11 mouse cellular contexts compared by ENCODE assay signal in genomic region chr2:26547481-26547880, GRCm38 (mm10). TPM values are rescaled to one million over a fixed set of nuclear protein-coding genes. Genes with fewer than 3 reads are reported as not detected.
A peak's percentile ranks its signal among the peaks of the same experiment; 100 is the strongest.
DNase-seq lines count a peak whose midpoint lies in the region; ATAC-seq lines count a peak whose summit lies in the region.
"Had no signal": no experiment of that assay in that cellular context is flagged by ENCODE, and none has a peak within 500 bp of the region (broad histone marks: within the 10 kb centered on the region; RNA-seq: fewer than 3 reads in every experiment).

No protein-coding gene starts in this region.

- no peak overlapping the region for H3K4me2 ChIP-seq in hindbrain, embryonic 16.5 days (ENCODE audit: low read length)
- H3K4me2 ChIP-seq: liver, embryonic 13.5 days had no signal

- WGBS in hindbrain, embryonic 16.5 days: 29% methylated on average over 2 of the region's 2 CpGs

- no peaks in the 10 kb centered on the region for H3K9me3 ChIP-seq in hindbrain, embryonic 16.5 days (ENCODE audit: control insufficient read depth, low read length)
- H3K9me3 ChIP-seq: liver, embryonic 13.5 days had no signal

- H3K36me3 ChIP-seq in hindbrain, embryonic 16.5 days (ENCODE audit: control insufficient read depth, insufficient read depth, low read length): no peaks in the 10 kb centered on the region
- H3K36me3 ChIP-seq: liver, embryonic 13.5 days had no signal

- peak; percentile 95 for DNase-seq in heart, adult 11 months
- DNase-seq in heart, adult 8-10 months (ENCODE audit: low spot score): no peak
- peak; percentile 24 to 27 for DNase-seq in right cerebral cortex, adult 2 months (ENCODE audit: low spot score in 2 of 2)
- DNase-seq in right cerebral cortex, postnatal 4 days: no peak
- peak; percentile 43 for DNase-seq in yolk sac, embryonic 10.5 days (ENCODE audit: low spot score)
- no peak for DNase-seq in spleen, postnatal 10 days (ENCODE audit: low spot score in 2 of 2)
- no peak for DNase-seq in testis, postnatal 14 days (ENCODE audit: low spot score)
- DNase-seq: liver, embryonic 13.5 days had no signal

- no peak overlapping the region for H3K4me3 ChIP-seq in hindbrain, embryonic 16.5 days (ENCODE audit: low read length)
- H3K4me3 ChIP-seq: liver, embryonic 13.5 days had no signal

- H3K27me3 ChIP-seq in hindbrain, embryonic 16.5 days (replicated peaks; ENCODE audit: control insufficient read depth, insufficient read depth, low read length): no peaks in the 10 kb centered on the region
- H3K27me3 ChIP-seq: liver, embryonic 13.5 days had no signal

- peak; percentile 51; the same call in 1 of the 2 replicates for ATAC-seq in hindbrain, embryonic 16.5 days

- no peak overlapping the region for H3K9ac ChIP-seq in hindbrain, embryonic 16.5 days (ENCODE audit: low read depth, low read length)
- H3K9ac ChIP-seq: liver, embryonic 13.5 days had no signal

- no peak overlapping the region for H3K27ac ChIP-seq in hindbrain, embryonic 16.5 days (ENCODE audit: low read depth, low read length)
- H3K27ac ChIP-seq: liver, embryonic 13.5 days had no signal

- peaks cover 3% of the 10 kb centered on the region for H3K4me1 ChIP-seq in hindbrain, embryonic 16.5 days (ENCODE audit: control insufficient read depth, insufficient read depth, low read depth, low read length)

RNA-seq across cellular contexts. Expression of gene Notch1, which starts 31.0 kb away (rescaled TPM):
- total RNA-seq in heart, adult 8-10 months (2022): 10 to 100 TPM; 22.2 to 36.5 (median 29.1) TPM
- 13.3 and 15.1 TPM in 2 replicates for polyA plus RNA-seq in hindbrain, embryonic 16.5 days (2015; fragmentation: Nextera tagmentation; extraction: Ambion mirVana)

RNA-seq across cellular contexts. Expression of gene Egfl7, which starts 32.3 kb away (rescaled TPM):
- total RNA-seq in heart, adult 8-10 months (2022): 100 to 1,000 TPM; 122 to 172 (median 148) TPM
- 75.4 and 76.2 TPM in 2 replicates for polyA plus RNA-seq in hindbrain, embryonic 16.5 days (2015; fragmentation: Nextera tagmentation; extraction: Ambion mirVana)

RNA-seq across cellular contexts. Expression of gene Gm20532, which starts 39.0 kb away (rescaled TPM):
- not detected for total RNA-seq in heart, adult 8-10 months (2022)
- polyA plus RNA-seq in hindbrain, embryonic 16.5 days (2015; fragmentation: Nextera tagmentation; extraction: Ambion mirVana): not detected in 2 replicates
- total RNA-seq: ES-E14 had no signal
- polyA plus RNA-seq: liver, embryonic 13.5 days; spleen, adult 2 months had no signal

RNA-seq across cellular contexts. Expression of gene Agpat2, which starts 56.7 kb away (rescaled TPM):
- 10 to 100 TPM; 51.1 to 65.9 (median 60.8) TPM for total RNA-seq in heart, adult 8-10 months (2022)
- polyA plus RNA-seq in hindbrain, embryonic 16.5 days (2015; fragmentation: Nextera tagmentation; extraction: Ambion mirVana): 6.2 and 7.2 TPM in 2 replicates

Comparison
In these comparisons a context has a peak if more than half of its experiments do, and no peak if none do; other contexts are left out.
1. DNase-seq: peak in heart, adult 11 months (single experiment), right cerebral cortex, adult 2 months (2 of 2) and yolk sac, embryonic 10.5 days (single experiment); none in heart, adult 8-10 months (single experiment), right cerebral cortex, postnatal 4 days (single experiment), spleen, postnatal 10 days (0 of 2) and testis, postnatal 14 days (single experiment).